Mouse (Mus musculus): ENCODE results near the gene Bloc1s5. TPM values are rescaled to one million over a fixed set of nuclear protein-coding genes. Genes with fewer than 3 reads are reported as not detected.

Gene Bloc1s5
- polyA plus RNA-seq, 1 experiment from 2014 or later, result 19.7 TPM

Other genes with a start within 250 kb of the Bloc1s5 start
- 164 TPM in 2 replicates for gene Txndc5, start 106.3 kb downstream of the Bloc1s5 start, polyA plus RNA-seq (2015; fragmentation: Nextera tagmentation; extraction: Ambion mirVana)
- gene Eef1e1, start 23.9 kb upstream of the Bloc1s5 start, polyA plus RNA-seq (2015; fragmentation: Nextera tagmentation; extraction: Ambion mirVana), result 32.3 and 35.5 TPM in 2 replicates

All from heart, embryonic 16.5 days (tissue).